Mouse (Mus musculus) forelimb bud, embryonic 11.5 days (tissue): ENCODE measurements around the gene Ahctf1.
"Not testable (repeated sequence)": the region's sequence is repeated elsewhere in the genome, so short reads cannot be mapped to it uniquely, and the experiment has no call there.

Experiments
- DNase-seq: peaks from one replicate; pipeline ENCODE4 v3.0.0-alpha.2; 2012; ENCODE audit warnings: low read depth, low spot score

Ahctf1 gene

GRCm38 (mm10) chr1:179715289-179715688, 88.2 kb downstream of the Ahctf1 start:
- DNase-seq: not testable (repeated sequence)

- DNase-seq: no peak
These were observed 90.1 kb downstream of the Ahctf1 start for GRCm38 (mm10) chr1:179713367-179713766.

GRCm38 (mm10) chr1:179712658-179713057, 90.8 kb downstream of the Ahctf1 start:
- DNase-seq: no peak

GRCm38 (mm10) chr1:179710739-179711138, 92.7 kb downstream of the Ahctf1 start:
- DNase-seq: no peak

- DNase-seq: no peak
These were observed 94.1 kb downstream of the Ahctf1 start for GRCm38 (mm10) chr1:179709390-179709789.

- DNase-seq: no peak
These were observed 98.3 kb downstream of the Ahctf1 start for GRCm38 (mm10) chr1:179705154-179705553.

- no peak for DNase-seq
These were observed 99.3 kb downstream of the Ahctf1 start for GRCm38 (mm10) chr1:179704150-179704549.
